Mouse (Mus musculus) MEL (cell line): ENCODE measurements around the gene Btbd18. TPM values are rescaled to one million over a fixed set of nuclear protein-coding genes. Genes with fewer than 3 reads are reported as not detected.

Source experiments
- DNase-seq: peaks from one replicate; pipeline ENCODE4 v3.0.0; 2011; ENCODE audit warnings: low read depth, low spot score
- H3K27ac ChIP-seq: 2 replicates; pipeline ENCODE4 v1.5.1; 2012; ENCODE audit warnings: low read depth, mild to moderate bottlenecking, control low read depth, low read length, moderate library complexity; ENCODE audit not compliant: control insufficient read depth
- H3K27me3 ChIP-seq, 2 experiments: fragments of 150-350 bp in 1 of 2; sonication (generic) in 1 of 2; 2 replicates each; pipeline ENCODE4 v1.6.1; 2012; ENCODE audit warnings: low read length in 2 of 2, mild to moderate bottlenecking in 2 of 2, improper control_type of control experiment in 1 of 2, moderate library complexity in 1 of 2; ENCODE audit not compliant: insufficient read depth in 2 of 2, control insufficient read depth in 1 of 2
- H3K36me3 ChIP-seq, 2 experiments: 2 replicates each; pipeline ENCODE4 v1.6.1; 2012 to 2014; ENCODE audit warnings: low read length in 2 of 2, improper control_type of control experiment in 1 of 2, inconsistent platforms in 1 of 2, mild to moderate bottlenecking in 1 of 2; ENCODE audit not compliant: insufficient read depth in 2 of 2, control insufficient read depth in 1 of 2
- H3K4me1 ChIP-seq, 2 experiments: fragments of 150-350 bp in 1 of 2; sonication (generic) in 1 of 2; 2 replicates each; pipeline ENCODE4 v1.6.1; 2012; ENCODE audit warnings: low read length in 2 of 2, improper control_type of control experiment in 1 of 2, mild to moderate bottlenecking in 1 of 2; ENCODE audit not compliant: insufficient read depth in 2 of 2, control insufficient read depth in 1 of 2
- H3K4me3 ChIP-seq, 2 experiments: fragments of 150-350 bp in 1 of 2; sonication (generic) in 1 of 2; 2 replicates each; pipeline ENCODE4 v1.5.1; 2012; ENCODE audit warnings: low read depth in 2 of 2, low read length in 2 of 2, mild to moderate bottlenecking in 2 of 2, moderate library complexity in 2 of 2, control low read depth in 1 of 2, improper control_type of control experiment in 1 of 2; ENCODE audit not compliant: control insufficient read depth in 1 of 2, insufficient read depth in 1 of 2
- H3K79me2 ChIP-seq: 2 replicates; pipeline ENCODE4 v1.6.1; 2012; ENCODE audit warnings: mild to moderate bottlenecking, low read length, moderate library complexity; ENCODE audit not compliant: control insufficient read depth, poor library complexity, insufficient read depth
- H3K9ac ChIP-seq: 2 replicates; pipeline ENCODE4 v1.6.1; 2012; ENCODE audit warnings: low read depth, mild to moderate bottlenecking, control low read depth, low read length, moderate library complexity; ENCODE audit not compliant: control insufficient read depth, poor library complexity, severe bottlenecking
- H3K9me3 ChIP-seq: fragments of 150-350 bp; sonication (generic); replicated peaks from 2 replicates; pipeline ENCODE4 v1.6.1; 2012; ENCODE audit warnings: mild to moderate bottlenecking, low read length, improper control_type of control experiment, moderate library complexity; ENCODE audit not compliant: insufficient read depth
- BHLHE40 ChIP-seq: IDR thresholded peaks from 2 replicates; pipeline ENCODE4 v1.6.1; 2012; ENCODE audit warnings: low read depth, mild to moderate bottlenecking, inconsistent platforms, low read length, improper control_type of control experiment, borderline replicate concordance
- CTCF ChIP-seq, 3 experiments: IDR thresholded peaks in 2 of 3; conservative IDR thresholded peaks in 1 of 3; 2 replicates each; pipeline ENCODE4 v1.5.1; 2011 to 2012; ENCODE audit warnings: low read length in 3 of 3, low read depth in 2 of 3, mild to moderate bottlenecking in 2 of 3, improper control_type of control experiment in 1 of 3, inconsistent platforms in 1 of 3, mixed read lengths in 1 of 3, moderate library complexity in 1 of 3; ENCODE audit not compliant: control insufficient read depth in 1 of 3, insufficient read depth in 1 of 3, poor library complexity in 1 of 3, severe bottlenecking in 1 of 3
- E2F4 ChIP-seq: IDR thresholded peaks from 2 replicates; pipeline ENCODE4 v1.6.1; 2011; ENCODE audit warnings: low read depth, low read length, improper control_type of control experiment, borderline replicate concordance
- ELF1 ChIP-seq: IDR thresholded peaks from 2 replicates; pipeline ENCODE4 v1.6.1; 2014; ENCODE audit warnings: low read depth, mild to moderate bottlenecking, inconsistent platforms, low read length, improper control_type of control experiment, moderate library complexity
- EP300 ChIP-seq, 2 experiments: IDR thresholded peaks; 2 replicates each; pipeline ENCODE4 v1.6.1; 2011; ENCODE audit warnings: improper control_type of control experiment in 2 of 2, low read length in 2 of 2, low read depth in 1 of 2, mild to moderate bottlenecking in 1 of 2
- ETS1 ChIP-seq: IDR thresholded peaks from 2 replicates; pipeline ENCODE4 v1.6.1; 2012; ENCODE audit warnings: low read depth, mild to moderate bottlenecking, inconsistent platforms, low read length, improper control_type of control experiment, moderate library complexity
- GATA1 ChIP-seq: IDR thresholded peaks from 2 replicates; pipeline ENCODE4 v1.6.1; 2011; ENCODE audit warnings: low read depth, low read length, improper control_type of control experiment
- HCFC1 ChIP-seq: IDR thresholded peaks from 2 replicates; pipeline ENCODE4 v1.6.1; 2012; ENCODE audit warnings: low read depth, mild to moderate bottlenecking, inconsistent platforms, low read length, improper control_type of control experiment, moderate library complexity
- JUND ChIP-seq: IDR thresholded peaks from 2 replicates; pipeline ENCODE4 v1.6.1; 2011; ENCODE audit warnings: low read depth, mild to moderate bottlenecking, improper control_type of control experiment, low read length
- KAT2A ChIP-seq: conservative IDR thresholded peaks from 2 replicates; pipeline ENCODE4 v1.6.1; 2012; ENCODE audit warnings: low read depth, low read length, improper control_type of control experiment, inconsistent platforms
- MAFK ChIP-seq: IDR thresholded peaks from 2 replicates; pipeline ENCODE4 v1.6.1; 2011; ENCODE audit warnings: low read depth, mild to moderate bottlenecking, low read length, improper control_type of control experiment, borderline replicate concordance
- MAX ChIP-seq: IDR thresholded peaks from 2 replicates; pipeline ENCODE4 v1.6.1; 2011; ENCODE audit warnings: low read length, improper control_type of control experiment
- MAZ ChIP-seq: IDR thresholded peaks from 2 replicates; pipeline ENCODE4 v1.6.1; 2012; ENCODE audit warnings: low read depth, mild to moderate bottlenecking, inconsistent platforms, low read length, improper control_type of control experiment
- MXI1 ChIP-seq: IDR thresholded peaks from 2 replicates; pipeline ENCODE4 v1.6.1; 2011; ENCODE audit warnings: mild to moderate bottlenecking, low read depth, low read length, improper control_type of control experiment
- MYB ChIP-seq: IDR thresholded peaks from 2 replicates; pipeline ENCODE4 v1.6.1; 2011; ENCODE audit warnings: mild to moderate bottlenecking, low read depth, low read length, improper control_type of control experiment
- MYC ChIP-seq: IDR thresholded peaks from 2 replicates; pipeline ENCODE4 v1.6.1; 2011; ENCODE audit warnings: low read depth, mild to moderate bottlenecking, low read length, improper control_type of control experiment, moderate library complexity
- NELFE ChIP-seq: IDR thresholded peaks from 2 replicates; pipeline ENCODE4 v1.6.1; 2011; ENCODE audit warnings: low read depth, low read length, improper control_type of control experiment
- NRF1 ChIP-seq: IDR thresholded peaks from 2 replicates; pipeline ENCODE4 v1.6.1; 2014; ENCODE audit warnings: low read depth, mild to moderate bottlenecking, inconsistent platforms, low read length, improper control_type of control experiment, moderate library complexity; ENCODE audit not compliant: poor library complexity, insufficient read depth, severe bottlenecking
- POLR2A ChIP-seq, 2 experiments: IDR thresholded peaks; 2 replicates each; pipeline ENCODE4 v1.6.1; 2011 to 2012; ENCODE audit warnings: low read length in 2 of 2, mild to moderate bottlenecking in 2 of 2, control low read depth in 1 of 2, improper control_type of control experiment in 1 of 2, low read depth in 1 of 2, moderate library complexity in 1 of 2; ENCODE audit not compliant: control insufficient read depth in 1 of 2, insufficient read depth in 1 of 2, poor library complexity in 1 of 2
- POLR2AphosphoS2 ChIP-seq: IDR thresholded peaks from 2 replicates; pipeline ENCODE4 v1.6.1; 2011; ENCODE audit warnings: low read length, improper control_type of control experiment
- POLR2AphosphoS5 ChIP-seq: IDR thresholded peaks from 2 replicates; pipeline ENCODE4 v1.6.1; 2012; ENCODE audit warnings: low read depth, borderline replicate concordance, mild to moderate bottlenecking, inconsistent platforms, low read length, moderate library complexity, mixed read lengths
- RAD21 ChIP-seq: IDR thresholded peaks from 2 replicates; pipeline ENCODE4 v1.6.1; 2011; ENCODE audit warnings: mild to moderate bottlenecking, low read depth, low read length, improper control_type of control experiment
- RCOR1 ChIP-seq: IDR thresholded peaks from 2 replicates; pipeline ENCODE4 v1.6.1; 2012; ENCODE audit warnings: low read depth, mild to moderate bottlenecking, inconsistent platforms, low read length, improper control_type of control experiment
- SIN3A ChIP-seq: IDR thresholded peaks from 2 replicates; pipeline ENCODE4 v1.6.1; 2012; ENCODE audit warnings: low read length, improper control_type of control experiment, inconsistent platforms
- SMC3 ChIP-seq: IDR thresholded peaks from 2 replicates; pipeline ENCODE4 v1.6.1; 2011; ENCODE audit warnings: low read depth, low read length, improper control_type of control experiment
- TAL1 ChIP-seq: IDR thresholded peaks from 2 replicates; pipeline ENCODE4 v1.6.1; 2012; ENCODE audit warnings: mild to moderate bottlenecking, inconsistent platforms, low read length, moderate library complexity, mixed read lengths
- TBP ChIP-seq: IDR thresholded peaks from 2 replicates; pipeline ENCODE4 v1.8.0; 2011; ENCODE audit warnings: low read depth, low read length, improper control_type of control experiment
- TCF12 ChIP-seq: IDR thresholded peaks from 2 replicates; pipeline ENCODE4 v1.6.1; 2014; ENCODE audit warnings: low read depth, mild to moderate bottlenecking, inconsistent platforms, low read length, improper control_type of control experiment, moderate library complexity
- USF1 ChIP-seq: IDR thresholded peaks from 2 replicates; pipeline ENCODE4 v1.6.1; 2014; ENCODE audit warnings: low read depth, mild to moderate bottlenecking, inconsistent platforms, low read length, improper control_type of control experiment, moderate library complexity
- ZC3H11A ChIP-seq: IDR thresholded peaks from 2 replicates; pipeline ENCODE4 v1.6.1; 2012; ENCODE audit warnings: low read depth, mild to moderate bottlenecking, inconsistent platforms, low read length, improper control_type of control experiment
- ZKSCAN1 ChIP-seq: IDR thresholded peaks from 2 replicates; pipeline ENCODE4 v1.6.1; 2012; ENCODE audit warnings: low read depth, mild to moderate bottlenecking, inconsistent platforms, low read length, improper control_type of control experiment, moderate library complexity
- ZMIZ1 ChIP-seq: IDR thresholded peaks from 2 replicates; pipeline ENCODE4 v1.6.1; 2012; ENCODE audit warnings: low read depth, mild to moderate bottlenecking, inconsistent platforms, low read length, improper control_type of control experiment, moderate library complexity
- ZNF384 ChIP-seq: IDR thresholded peaks from 2 replicates; pipeline ENCODE4 v1.6.1; 2012; ENCODE audit warnings: low read depth, mild to moderate bottlenecking, inconsistent platforms, low read length, improper control_type of control experiment
- polyA plus RNA-seq, 2 experiments: library from polyadenylated mRNA; stranded (reverse) in 1 of 2; unstranded in 1 of 2; fragments of >175 nt in 1 of 2; fragments of >200 nt in 1 of 2; gene quantifications; 2 replicates each; pipeline versions ENCODE4 v1.2.1 to v1.2.4; 2012; ENCODE audit warnings: low replicate concordance in 2 of 2, low read depth in 1 of 2; ENCODE audit not compliant: insufficient read length in 2 of 2, insufficient read depth in 1 of 2, missing spikeins in 1 of 2
- total RNA-seq: library from RNA; depleted of rRNA; stranded (reverse); fragments of 300-350 nt; gene quantifications from 2 replicates; pipeline ENCODE4 v1.2.3, GENCODE M21; 2012

The Btbd18 gene
- total and polyA plus RNA-seq, 3 experiments = 0.04 to 0.07 TPM; not detected in 1

DNA sequence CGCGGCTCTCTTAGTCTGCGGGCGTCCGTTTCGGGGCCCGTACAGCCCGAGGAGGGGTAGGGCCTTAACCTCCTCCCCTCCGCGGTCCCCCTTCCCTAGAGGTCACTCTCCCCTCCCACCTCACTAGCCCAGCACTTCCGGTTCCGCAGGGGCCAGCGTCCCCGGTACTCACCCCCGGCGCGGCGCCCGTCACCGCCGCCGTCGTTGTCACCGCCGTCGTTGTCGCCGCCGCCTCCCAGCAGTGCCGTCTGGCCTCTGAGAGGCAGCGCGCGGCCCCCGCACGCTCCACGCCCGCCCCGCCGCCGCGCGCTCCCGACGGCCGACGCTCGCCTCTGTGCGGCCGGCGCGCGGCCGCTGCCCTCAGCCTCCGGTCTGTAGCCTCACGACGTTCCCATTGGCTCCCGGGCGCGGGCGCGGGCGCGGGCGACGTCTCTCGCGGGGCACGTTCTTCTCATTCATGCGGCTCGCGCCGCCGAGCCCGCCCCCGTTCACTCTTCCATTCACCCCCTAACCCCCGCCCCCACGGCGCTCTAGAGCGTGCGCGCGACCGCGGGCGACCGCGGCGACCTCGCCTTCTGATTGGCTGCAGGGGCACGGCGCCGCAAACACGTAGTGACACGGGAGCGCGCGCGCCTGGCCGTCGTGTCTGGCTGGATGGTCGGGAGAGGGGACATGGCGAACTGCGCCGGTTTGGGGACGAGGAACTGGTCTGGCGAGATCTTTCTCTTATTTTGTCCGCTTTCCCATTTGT, 56.1 kb downstream of the Btbd18 start, which contains the start of gene Zdhhc5:
Zdhhc5 (minus strand) TSS at position 370 of the 751 bp plus-strand sequence.
- Histone ChIP-seq H3K36me3 (peaks cover 1 to 23% of the 10 kb centered on the region in 2 experiments), H3K79me2 (peaks cover 35% of the 10 kb centered on the region), H3K9ac (peak within 1 kb of the TSS; percentile 99), H3K27ac (peak within 1 kb of the TSS; percentile 98), H3K9me3 (no peaks in the 10 kb centered on the region), H3K4me1 (peaks cover 0 to 11% of the 10 kb centered on the region in 2 experiments; a peak in 2 of 4 replicates), H3K4me3 (peak within 1 kb of the TSS; percentile 92), H3K27me3 (no peaks in the 10 kb centered on the region)
- no peak for TF ChIP-seq USF1
- TF ChIP-seq ZC3H11A = no peak
- TF ChIP-seq RCOR1 = no peak
- no peak for TF ChIP-seq POLR2AphosphoS5
- no peak for TF ChIP-seq TAL1
- TF ChIP-seq ZNF384 = no peak
- TF ChIP-seq POLR2A (IDR thresholded peaks at IDR 0.05; ENCODE audit: control insufficient read depth in 1 of 2, insufficient read depth in 1 of 2, low read depth in 1 of 2, low read length in 2 of 2, poor library complexity in 1 of 2) = peak; percentile 73 to 85; a peak in 3 of 4 replicates
- TF ChIP-seq NRF1 = peak; percentile 59
- no peak for TF ChIP-seq GATA1
- TF ChIP-seq NELFE = peak; percentile 93
- TF ChIP-seq RAD21 = no peak
- TF ChIP-seq MYB = no peak
- peak; percentile 5; the same call in 1 of the 2 replicates for TF ChIP-seq ETS1
- peak; percentile 85 for TF ChIP-seq ZMIZ1
- peak; percentile 64; the same call in 1 of the 2 replicates for TF ChIP-seq MAX
- peak; percentile 49; the same call in 1 of the 2 replicates for TF ChIP-seq ELF1
- TF ChIP-seq SIN3A = no peak; the same call in 1 of the 2 replicates
- no peak for TF ChIP-seq CTCF (IDR thresholded peaks at IDR 0.05 in 2 of 3, conservative IDR thresholded peaks at IDR 0.05 in 1 of 3; ENCODE audit: control insufficient read depth in 1 of 3, insufficient read depth in 1 of 3, low read depth in 2 of 3, low read length in 3 of 3, poor library complexity in 1 of 3, severe bottlenecking in 1 of 3)
- TF ChIP-seq KAT2A = no peak
- peak; percentile 49; the same call in 1 of the 2 replicates for TF ChIP-seq TCF12
- no peak for TF ChIP-seq MAFK
- TF ChIP-seq ZKSCAN1 = no peak
- peak; percentile 39 for TF ChIP-seq MXI1
- TF ChIP-seq MYC = no peak
- peak; percentile 77 for TF ChIP-seq POLR2AphosphoS2
- no peak for TF ChIP-seq HCFC1
- no peak for TF ChIP-seq SMC3
- TF ChIP-seq MAZ = peak; percentile 60
- peak; percentile 12; the same call in 1 of the 2 replicates for TF ChIP-seq TBP
- no peak for TF ChIP-seq E2F4
- peak in 1 of 2 experiments; percentile 24; a peak in 1 of 4 replicates for TF ChIP-seq EP300 (IDR thresholded peaks at IDR 0.05; ENCODE audit: low read depth in 1 of 2, low read length in 2 of 2)
- no peak for TF ChIP-seq JUND
- no peak for TF ChIP-seq BHLHE40
- peak; percentile 98 for DNase-seq
